Mouse (Mus musculus) monocyte, adult 59 days (primary cell): ENCODE measurements around the gene Dcx. TPM values are rescaled to one million over a fixed set of nuclear protein-coding genes. Genes with fewer than 3 reads are reported as not detected.

ENCODE experiments used
- total RNA-seq, 2 experiments: library from RNA; stranded (reverse); gene quantifications; one replicate each; pipeline ENCODE4 v1.2.4; 2023

Gene Dcx
- total RNA-seq: not detected

DNA sequence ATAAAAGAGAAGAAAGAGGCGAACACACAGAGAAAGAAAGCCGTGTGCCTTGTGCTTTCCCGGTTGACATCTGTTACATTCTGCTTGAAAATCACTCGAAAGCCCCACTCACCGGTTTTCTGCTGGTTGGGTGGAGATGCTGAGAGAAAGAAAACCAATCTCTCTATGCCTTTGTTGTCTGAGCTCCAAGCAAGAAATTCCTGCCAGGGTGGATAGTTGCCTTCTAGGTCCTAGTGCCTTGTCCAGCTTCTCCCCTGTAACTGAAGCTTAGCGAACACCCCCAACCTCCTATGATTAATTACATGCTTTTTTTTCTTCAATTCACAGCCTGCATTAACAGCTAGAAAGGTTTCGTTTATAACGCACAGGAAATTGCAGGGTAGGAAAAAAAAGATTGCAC lies at the start of gene Dcx:
Gene Dcx (minus strand): TSS at position 354 of the 400 bp plus-strand sequence.

DNA sequence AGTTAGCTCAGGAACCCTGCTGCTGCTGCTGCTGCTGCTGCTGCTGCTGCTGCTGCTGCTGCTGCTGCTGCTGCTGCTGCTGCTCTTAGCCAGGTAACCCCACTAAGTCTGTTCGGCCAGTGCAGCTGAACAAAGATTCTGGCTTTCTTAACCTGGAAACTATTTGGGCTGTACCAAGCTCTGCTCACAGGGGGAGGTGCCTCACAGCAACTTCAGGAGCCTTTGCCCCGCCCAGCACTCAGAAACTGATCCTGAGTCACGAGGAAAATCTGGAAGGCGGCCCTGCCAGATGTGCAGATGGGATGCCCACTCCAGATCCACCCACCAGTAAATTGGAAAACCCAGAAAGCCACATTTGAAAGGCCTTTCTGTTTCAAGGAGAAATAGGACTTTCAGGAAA lies 105.9 kb downstream of the Dcx start, which contains the start of gene Capn6:
Gene Capn6 (minus strand): TSS at position 203 of the 400 bp plus-strand sequence.

Other genes starting within 250 kb of the Dcx start
- gene Capn6, start 105.9 kb downstream of the Dcx start, total RNA-seq: under 1 TPM in 1 of 2 experiments, not detected in 1; 0.13 TPM
- gene A730046J19Rik, start 220.4 kb upstream of the Dcx start, total RNA-seq: under 1 TPM in 1 of 2 experiments, not detected in 1; 0.15 TPM